Mouse (Mus musculus): ENCODE measurements around the gene Tesc.

Gene Tesc

DNA sequence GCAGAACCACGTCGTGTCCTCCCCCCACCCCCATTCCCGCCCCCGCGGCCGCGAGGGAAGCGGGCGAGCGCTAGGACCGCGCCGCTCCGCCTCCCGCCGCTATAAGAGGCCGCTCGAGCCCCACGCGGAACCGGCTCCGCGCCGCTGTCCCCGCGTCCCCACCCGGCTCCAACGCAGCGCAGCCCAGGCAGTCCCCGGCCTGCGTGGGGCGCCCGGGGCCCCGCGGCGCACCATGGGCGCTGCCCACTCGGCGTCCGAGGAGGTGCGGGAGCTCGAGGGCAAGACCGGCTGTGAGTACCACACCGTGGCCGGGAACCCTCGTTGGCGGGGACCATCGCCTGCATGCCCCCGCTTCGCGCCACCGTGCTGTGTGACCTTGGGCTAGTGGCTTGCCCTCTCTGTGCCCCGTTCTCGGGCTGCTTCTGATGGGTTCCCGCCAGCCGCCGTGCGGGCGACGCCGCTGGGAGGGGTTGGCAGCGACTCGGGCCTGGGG lies at the start of gene Tesc:
TSS of gene Tesc (plus strand) at position 46 of the 493 bp plus-strand sequence.
- in situ Hi-C loops (cut with MboI; ENCODE audit: low sequenced_read_pairs) = no loop called here

DNA sequence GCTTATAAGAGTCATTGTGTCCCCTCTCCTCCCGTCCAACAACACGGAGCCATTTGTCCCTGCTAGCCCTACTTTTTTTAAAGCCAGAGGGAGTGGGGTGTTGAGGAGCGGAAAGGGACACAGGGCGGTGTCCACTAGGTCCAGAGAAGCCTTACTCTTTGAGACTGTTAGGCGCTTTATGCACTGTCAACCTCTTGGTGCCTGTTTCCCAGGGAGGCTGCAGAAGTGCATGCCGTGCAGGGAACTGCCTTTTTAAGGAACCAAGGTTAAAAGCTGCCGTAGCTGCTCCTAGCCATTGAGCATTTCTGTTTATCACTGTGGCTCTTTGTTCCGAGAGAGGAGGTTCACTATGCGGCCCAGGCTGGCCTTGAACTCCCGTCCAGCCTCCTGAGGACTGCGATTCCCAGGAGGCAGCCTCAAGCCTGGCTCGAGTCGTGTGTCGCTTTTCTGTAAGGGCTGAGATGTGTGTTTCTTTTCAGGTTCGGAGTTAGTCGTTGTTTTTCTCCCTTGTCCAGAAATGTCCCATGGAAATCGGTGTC lies 49.3 kb upstream of the Tesc start:
- in situ Hi-C loops (cut with MboI; ENCODE audit: low sequenced_read_pairs) = no loop called here

DNA sequence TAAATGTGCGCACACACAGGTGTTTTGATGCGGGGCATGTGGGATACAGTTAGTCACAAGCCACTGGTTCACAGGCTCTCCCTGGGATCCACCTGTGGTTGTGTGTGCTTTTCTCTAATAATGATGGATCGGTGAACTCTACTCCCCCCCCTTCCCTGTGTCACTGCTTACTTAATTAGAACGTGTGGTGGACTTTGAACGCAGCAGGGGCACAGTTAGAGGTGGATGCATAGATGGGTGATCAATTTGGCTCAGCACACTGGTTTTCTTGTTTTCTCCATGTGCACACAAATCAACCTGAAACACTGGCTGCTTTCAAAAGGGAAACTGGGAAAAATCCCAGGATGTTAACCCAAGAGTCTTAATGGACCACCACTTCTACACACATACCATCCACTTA lies 48.5 kb upstream of the Tesc start:
- in situ Hi-C loops (cut with MboI; ENCODE audit: low sequenced_read_pairs) = no loop called here

DNA sequence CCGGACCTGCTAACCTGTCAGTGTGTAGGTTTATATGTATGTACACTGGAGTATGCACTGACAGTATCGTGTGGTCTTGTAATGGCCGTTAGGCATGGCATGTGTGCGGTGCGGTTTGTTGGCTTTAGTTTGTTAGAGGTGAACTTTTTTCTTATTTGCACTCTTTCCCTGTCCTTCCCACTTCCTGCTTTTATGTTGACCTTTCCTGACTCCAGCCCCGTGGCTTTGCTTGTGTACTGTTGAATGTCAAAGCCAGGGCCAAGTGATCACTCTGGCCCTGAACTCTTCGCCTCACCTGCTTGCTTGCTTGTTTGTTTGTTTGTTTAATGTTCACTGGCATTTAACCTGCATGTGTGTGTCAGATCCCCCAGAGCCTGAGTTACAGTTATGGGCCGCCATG lies 46.6 kb upstream of the Tesc start:
- in situ Hi-C loops (cut with MboI; ENCODE audit: low sequenced_read_pairs) = no loop called here

DNA sequence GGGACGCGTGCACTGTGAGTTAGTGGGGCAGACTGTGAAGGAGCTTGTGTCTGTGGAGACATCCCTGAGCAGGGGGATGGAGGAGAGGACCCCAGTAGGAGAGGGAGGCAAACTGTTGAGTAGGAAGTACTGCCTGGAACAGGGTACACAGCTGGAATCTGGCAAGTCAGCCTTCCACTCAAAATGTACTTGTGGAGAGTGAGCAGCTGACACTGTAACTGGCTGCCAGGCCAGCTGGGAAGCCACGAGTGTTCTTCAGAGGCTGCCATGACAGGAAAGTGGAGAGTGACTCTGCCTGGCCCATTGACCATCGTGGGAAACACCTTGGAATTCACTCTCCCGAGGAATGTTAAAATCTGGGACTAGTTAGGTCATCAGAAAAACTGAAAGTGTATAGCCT lies 45.6 kb upstream of the Tesc start:
- in situ Hi-C loops (cut with MboI; ENCODE audit: low sequenced_read_pairs) = no loop called here

DNA sequence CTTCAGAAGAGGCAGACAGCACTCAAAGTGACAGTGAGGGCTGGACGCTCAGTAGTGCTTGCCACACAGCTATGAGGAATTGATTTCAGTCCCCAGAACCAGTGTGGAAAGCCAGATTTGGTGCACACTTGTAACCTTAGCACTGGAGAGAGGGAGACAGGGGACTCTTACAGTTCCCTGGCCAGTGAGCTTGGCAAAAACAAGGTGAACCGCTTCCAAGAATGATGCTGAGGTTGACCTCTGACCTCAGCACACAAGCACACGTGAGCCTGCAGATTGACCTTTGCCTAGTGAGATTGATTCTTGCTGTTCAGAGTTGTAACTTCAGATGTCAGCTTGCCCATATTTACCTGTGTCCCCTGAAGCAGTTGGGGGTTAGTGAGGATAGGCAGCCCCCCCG lies 41.2 kb upstream of the Tesc start:
- in situ Hi-C loops (cut with MboI; ENCODE audit: low sequenced_read_pairs) = no loop called here

DNA sequence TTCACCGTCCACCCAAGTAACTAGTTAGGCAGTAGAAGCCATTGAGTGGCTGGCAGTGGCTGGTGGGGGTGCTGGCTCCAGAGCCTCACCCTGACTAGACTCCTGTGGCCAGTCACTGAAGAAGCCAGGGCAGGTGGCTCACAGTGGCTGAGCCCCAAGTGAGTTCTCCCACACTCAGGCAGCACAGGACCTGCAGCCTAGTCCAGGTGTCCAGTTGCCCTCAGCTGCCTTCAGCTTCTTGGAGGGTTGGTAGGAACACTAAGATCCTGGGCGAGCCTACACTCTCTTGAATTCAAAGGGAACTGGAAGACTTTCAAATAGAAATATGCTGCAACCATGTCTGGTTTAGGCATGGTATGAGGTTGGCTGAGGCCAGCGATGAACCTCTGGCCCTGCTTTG lies 39.7 kb upstream of the Tesc start:
- in situ Hi-C loops (cut with MboI; ENCODE audit: low sequenced_read_pairs) = no loop called here

DNA sequence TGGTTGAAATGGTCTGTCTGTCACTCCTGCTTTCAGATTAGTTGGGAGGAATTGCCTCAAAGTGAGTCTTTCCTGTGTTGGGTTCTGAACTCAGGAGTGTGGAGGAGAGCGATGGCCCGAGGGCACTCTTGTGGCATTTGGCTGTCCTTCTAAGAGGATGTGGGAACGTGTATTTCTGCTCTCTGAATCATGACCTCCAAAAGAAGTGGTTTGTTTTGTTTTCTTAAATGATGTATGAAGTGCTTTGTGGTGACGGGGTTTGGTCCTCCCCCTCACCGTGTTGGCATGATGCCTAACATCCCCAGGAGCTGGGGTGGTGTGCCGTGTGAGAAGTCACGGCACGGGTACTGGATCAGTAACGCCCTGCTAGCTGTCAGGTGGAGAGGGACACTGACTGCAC lies 39.2 kb upstream of the Tesc start:
- in situ Hi-C loops (cut with MboI; ENCODE audit: low sequenced_read_pairs) = no loop called here

DNA sequence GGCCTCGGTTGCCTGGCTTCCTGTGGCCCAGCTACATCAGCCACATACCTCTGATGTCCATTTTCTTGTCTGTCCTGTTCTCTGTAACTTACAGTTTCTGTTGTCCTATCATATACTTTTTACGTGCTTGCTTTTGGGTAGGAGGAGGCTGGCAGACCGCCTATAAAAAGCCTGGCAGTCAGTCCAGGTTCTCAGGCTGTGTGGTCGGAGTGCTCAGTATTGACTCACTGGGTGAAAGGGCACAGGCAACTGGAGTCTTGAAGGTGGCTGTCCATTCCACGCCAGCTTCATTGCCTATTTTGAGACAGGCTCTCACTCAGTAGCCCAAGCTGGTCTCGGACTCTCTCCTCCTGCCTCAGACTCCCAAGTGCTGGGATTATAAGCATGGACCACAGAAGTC lies 37.8 kb upstream of the Tesc start:
- in situ Hi-C loops (cut with MboI; ENCODE audit: low sequenced_read_pairs) = loop anchor here (5.0 kb wide), 1 partner anchor 88 kb away; no protein-coding TSS in a partner anchor

DNA sequence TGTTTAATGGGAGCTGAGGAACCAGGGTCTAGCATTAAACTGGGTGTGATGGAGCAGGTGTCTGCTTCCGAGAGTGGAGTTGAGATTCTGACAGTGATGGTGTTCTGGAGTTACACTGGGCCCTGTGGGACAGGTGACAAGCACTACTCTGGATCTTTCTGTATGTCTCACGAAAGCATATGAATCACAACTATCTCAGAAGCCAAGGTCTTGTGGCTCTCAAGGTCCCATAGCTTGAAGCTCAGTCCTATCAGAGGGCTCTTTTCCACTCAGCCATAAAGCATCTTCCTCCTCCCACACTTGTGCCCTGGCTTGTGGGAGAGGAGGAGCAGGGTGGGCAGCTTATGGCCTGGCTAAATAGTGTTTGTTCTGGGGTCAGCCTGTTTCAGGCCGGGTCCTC lies 36.6 kb upstream of the Tesc start:
- in situ Hi-C loops (cut with MboI; ENCODE audit: low sequenced_read_pairs) = loop anchor here (5.0 kb wide), 1 partner anchor 86 kb away; no protein-coding TSS in a partner anchor

DNA sequence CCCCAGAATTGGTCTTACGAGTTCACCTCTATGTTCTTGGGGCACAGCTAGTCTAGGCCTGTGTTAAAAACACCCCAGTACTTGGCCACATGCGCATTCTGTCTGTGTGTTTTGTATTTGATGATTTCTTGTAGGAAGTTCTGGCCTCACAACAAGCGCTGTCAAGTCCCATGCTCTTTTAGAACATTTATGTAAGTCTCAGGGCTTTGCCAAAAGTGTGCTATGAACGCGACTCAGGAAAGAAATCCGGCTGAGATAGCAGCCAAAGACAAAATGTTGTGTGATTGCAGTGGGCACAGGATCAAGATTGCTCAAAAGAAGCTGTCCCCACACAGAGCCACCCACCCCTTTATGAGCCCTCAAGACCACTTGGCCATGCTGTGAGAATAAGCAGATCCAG lies 34.0 kb upstream of the Tesc start:
- in situ Hi-C loops (cut with MboI; ENCODE audit: low sequenced_read_pairs) = loop anchor here (5.0 kb wide), 1 partner anchor 84 kb away; no protein-coding TSS in a partner anchor

DNA sequence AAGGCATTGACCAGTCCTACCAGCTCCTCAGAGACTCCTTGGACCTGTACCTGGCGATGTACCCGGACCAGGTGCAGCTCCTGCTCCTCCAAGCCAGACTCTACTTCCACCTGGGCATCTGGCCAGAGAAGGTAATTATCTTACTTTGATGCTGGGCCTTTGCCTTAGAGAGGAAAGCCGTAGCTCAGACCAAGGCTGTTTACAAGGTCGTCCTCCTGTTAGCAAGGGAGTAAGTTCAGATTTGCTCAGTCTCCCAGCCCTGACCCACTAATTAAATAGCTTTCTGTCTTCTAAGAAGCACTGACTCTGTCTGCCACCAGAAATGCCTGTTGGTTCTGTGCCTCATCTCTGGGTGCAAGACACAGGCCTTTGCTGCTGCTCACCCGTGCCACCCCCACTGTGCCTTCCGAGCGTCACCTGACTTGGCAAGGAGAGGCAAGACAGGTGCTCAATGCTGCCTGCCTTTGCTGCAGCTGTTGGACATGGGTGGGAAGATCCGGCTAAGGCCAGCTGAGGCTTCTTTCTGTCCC lies 32.1 kb upstream of the Tesc start:
- in situ Hi-C loops (cut with MboI; ENCODE audit: low sequenced_read_pairs) = no loop called here

DNA sequence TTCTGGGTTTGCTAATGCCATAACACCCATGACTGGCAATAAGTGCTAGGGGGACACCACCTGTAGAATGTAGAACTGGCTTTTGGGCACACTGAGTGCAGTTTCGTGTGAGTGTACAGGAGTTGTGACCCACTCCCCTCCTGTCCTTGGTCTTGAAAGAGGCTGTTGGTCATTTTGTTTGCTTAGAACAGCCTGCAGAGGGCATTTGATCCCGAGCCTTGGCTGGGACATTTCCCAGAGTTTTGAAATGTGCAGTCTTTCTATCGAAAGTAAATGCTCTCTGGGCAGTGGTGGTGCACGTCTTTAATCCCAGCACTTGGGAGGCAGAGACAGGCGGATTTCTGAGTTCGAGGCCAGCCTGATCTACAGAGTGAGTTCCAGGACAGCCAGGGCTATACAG lies 31.6 kb upstream of the Tesc start:
- in situ Hi-C loops (cut with MboI; ENCODE audit: low sequenced_read_pairs) = no loop called here

DNA sequence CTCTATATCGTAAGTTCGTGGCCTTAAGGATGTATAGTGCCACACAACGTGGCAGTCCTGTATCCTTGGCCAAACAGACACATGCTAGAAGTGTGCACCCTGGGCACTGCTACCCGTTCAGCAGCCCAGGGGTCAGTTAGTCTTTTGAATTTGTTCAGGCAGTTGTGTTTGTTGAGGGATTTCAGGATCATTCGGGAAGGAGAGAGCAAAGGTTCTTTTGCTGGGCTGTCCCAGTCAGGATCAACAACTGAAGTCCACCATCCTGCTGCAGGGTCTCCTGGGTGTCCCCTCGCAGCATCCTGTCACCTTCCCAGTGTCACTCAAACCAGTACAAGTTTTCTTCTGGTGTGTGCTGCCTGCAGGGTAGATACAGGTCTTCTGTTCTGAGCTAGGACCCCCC lies 31.0 kb upstream of the Tesc start:
- in situ Hi-C loops (cut with MboI; ENCODE audit: low sequenced_read_pairs) = no loop called here

DNA sequence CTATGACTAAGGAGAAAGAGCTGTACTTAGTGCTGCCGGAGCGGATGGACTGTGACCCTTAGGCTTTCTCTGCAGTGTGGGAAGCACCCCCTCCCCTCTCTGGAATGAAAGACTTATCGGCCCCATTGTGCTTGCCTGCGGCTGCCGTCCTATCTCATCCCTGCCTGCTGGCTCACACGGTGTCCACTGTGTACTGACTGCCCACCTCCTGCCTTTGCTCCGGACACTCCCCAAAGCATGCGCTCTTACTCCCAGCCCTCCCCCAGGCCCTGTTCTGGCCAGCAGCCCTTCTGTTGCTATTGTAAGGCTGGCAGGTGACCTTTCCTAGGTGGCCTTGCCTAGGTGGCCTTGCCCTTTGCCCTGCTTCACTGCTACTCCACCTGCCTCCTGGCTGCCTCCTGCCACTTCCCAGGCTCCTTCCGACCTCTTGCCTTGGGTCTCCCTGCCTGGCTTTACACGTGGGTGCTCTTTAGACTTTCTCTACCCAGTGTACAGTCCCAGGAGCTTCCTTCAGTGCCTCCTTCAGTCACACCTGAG lies 30.0 kb upstream of the Tesc start:
- in situ Hi-C loops (cut with MboI; ENCODE audit: low sequenced_read_pairs) = no loop called here

DNA sequence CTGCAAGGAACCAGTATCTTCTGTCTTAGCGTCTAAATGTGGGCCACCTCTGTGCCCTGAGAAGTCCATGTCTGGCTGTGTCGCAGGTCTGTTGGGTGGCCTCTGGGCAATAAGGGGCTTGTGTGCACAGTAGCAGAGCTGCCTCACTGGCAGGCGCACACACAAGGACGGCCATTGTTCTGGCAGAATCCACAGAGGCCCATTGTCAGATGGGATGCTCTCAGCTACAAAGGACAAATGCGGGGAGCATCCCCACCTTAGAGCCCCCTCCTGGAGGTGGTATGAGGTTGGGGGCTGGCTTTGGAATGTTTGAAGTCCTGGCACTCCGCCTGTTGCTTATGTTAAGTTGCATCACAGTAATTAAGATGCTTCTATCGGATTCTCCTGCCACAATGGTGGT lies 28.5 kb upstream of the Tesc start:
- in situ Hi-C loops (cut with MboI; ENCODE audit: low sequenced_read_pairs) = no loop called here

DNA sequence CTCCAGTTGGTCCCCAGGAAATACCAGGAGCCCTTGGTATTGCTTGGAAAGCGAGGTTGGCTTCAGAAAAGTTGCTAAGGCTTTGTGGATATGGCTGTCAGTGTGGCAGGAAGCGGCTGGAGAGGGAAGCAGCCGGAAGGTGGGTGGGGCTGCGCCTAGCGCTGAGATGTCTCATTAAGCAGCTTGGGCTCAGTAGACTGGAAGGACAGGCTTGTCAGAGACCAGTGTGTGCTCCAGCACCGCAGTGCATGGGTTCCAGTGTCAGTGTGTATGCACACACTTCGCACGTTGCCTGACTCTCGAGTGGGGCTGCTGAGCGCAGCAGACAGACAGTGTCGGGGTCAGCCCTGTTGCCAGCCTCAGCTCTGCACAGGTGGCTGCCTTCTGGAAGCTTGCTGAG lies 28.0 kb upstream of the Tesc start:
- in situ Hi-C loops (cut with MboI; ENCODE audit: low sequenced_read_pairs) = no loop called here

DNA sequence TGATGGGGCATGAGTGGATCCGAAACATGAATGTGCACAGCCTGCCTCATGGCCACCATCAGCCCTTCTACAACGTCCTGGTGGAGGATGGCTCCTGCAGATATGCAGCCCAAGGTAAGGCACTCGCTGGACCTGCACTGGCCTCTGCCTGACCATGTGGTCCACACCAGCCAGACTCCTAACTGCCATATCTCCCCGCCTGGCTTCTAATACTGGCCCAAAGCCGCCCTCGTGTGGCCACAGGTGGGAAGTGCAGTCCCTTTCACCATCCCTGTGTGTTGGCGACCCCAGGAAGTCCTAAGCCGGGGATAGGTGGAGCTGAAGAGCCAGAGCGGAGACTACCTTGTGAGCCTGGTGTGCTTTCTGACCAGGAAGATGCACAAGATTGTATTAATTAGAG lies 25.5 kb upstream of the Tesc start:
- in situ Hi-C loops (cut with MboI; ENCODE audit: low sequenced_read_pairs) = no loop called here

DNA sequence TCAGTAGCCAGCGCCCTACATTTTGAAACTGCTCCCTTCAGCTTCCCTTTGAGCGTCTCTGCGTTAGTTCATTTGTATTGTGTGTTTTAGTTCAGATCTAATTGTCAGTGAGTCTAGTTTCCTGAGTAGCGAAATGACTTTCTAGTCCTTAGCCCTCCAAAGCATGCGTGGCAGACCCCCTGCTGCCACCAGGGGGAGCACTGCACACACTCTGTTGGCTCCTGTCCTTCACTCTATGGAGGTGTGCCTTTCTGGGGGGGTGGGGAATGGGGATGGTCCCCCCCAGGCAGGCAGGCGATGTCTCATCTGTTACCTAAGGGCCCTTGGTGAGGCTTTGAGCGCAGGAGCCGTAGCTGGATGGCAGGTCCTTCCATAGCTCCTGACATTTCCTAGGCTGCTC lies 22.9 kb upstream of the Tesc start:
- in situ Hi-C loops (cut with MboI; ENCODE audit: low sequenced_read_pairs) = no loop called here

DNA sequence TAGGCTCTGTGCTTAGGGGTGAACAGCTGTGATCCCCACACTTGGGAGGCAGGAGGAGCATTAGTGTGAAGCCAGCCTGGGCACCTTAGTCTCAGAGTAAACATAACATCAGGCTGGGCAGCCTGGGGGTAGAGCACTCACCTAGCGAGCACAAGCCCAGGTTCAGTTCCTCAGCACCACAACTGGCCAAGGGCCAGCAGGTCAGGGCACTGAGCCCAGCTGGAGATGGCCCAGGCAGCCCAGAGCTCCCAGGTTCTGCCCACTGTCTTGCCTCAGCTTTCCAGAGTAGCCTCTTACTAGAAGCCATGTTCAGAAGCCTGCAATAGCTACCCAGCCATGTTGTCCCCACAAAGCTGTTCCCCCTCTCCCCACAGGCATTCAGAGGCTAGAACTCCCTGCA lies 21.8 kb upstream of the Tesc start:
- in situ Hi-C loops (cut with MboI; ENCODE audit: low sequenced_read_pairs) = no loop called here

DNA sequence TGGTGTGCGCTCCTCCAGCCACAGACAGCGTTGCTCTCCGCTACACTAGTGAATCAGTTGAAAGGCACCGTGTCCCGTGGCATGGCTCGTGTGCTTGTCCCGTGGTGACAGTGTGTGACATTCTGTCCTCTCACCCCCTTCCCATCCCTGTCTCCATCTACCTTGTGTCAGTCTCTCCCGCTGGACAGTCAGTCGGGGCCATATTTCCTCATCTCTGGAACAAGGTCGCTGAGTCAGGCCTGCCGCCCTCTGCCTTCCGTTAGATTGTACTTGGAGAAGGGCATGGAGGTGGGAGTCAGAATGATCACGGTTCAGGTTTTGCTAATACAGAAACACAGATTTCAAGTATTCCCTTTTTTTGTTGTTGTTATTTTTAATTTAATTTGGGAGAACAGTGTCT lies 19.2 kb upstream of the Tesc start:
- in situ Hi-C loops (cut with MboI; ENCODE audit: low sequenced_read_pairs) = no loop called here

DNA sequence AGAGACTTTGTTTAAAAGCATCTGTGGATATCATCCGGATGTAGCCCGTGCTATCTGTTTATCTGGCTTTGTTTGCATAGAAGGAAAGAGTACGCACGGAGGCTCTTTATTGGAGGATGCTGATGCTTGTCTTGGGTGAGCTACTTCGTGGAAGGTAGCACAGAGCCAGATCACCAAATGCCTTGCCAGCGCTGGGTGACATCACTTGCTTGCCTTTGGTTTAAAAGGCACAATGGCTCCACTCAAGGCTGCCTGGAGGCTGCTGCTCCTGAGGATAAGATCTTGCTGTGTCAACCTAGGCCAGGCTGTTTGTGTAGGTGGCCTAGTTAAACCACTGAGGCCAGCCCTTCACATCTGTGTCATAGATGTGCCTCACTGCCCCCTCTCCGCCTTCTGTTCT lies 16.7 kb upstream of the Tesc start:
- in situ Hi-C loops (cut with MboI; ENCODE audit: low sequenced_read_pairs) = no loop called here

DNA sequence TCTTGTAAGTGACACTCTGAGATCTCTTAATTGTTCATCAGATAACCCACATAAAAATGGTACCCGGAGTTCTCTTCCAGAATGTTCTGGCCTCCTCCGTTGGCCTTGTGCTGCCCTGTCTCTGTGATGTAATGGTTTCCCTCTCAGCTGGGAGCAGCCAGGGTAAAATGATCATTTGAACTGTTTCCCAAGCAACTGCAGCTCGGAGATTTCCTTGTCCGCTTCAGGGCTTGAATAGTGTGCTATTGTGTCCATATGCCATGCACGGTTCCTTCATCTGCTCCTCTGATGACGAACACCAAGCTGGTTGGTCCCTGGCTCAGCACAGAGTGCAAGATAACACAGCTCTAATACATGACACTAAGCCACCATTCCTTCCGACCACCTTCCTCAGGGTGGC lies 15.7 kb upstream of the Tesc start:
- in situ Hi-C loops (cut with MboI; ENCODE audit: low sequenced_read_pairs) = no loop called here

All from CH12F3 (cell line).